Mouse (Mus musculus) liver, embryonic 11.5 days (tissue): ENCODE results near the gene Got1. TPM values are rescaled to one million over a fixed set of nuclear protein-coding genes. Genes with fewer than 3 reads are reported as not detected.

Source experiments
- ATAC-seq: fragments of 200-750 bp; cut with Nextera tagmentation; replicated peaks from 2 replicates; pipeline ENCODE4 v1.8.0; 2017; ENCODE audit warnings: moderate number of reproducible peaks, mild to moderate bottlenecking, moderate TSS enrichment, moderate library complexity; ENCODE audit not compliant: low FRiP score
- DNase-seq: peaks from one replicate; pipeline ENCODE4 v3.0.0-alpha.2; 2017; ENCODE audit warnings: low spot score
- H3K27ac ChIP-seq: fragments of 300-500 bp; sonication (generic); 2 replicates; pipeline ENCODE4 v1.5.1; 2014; ENCODE audit warnings: mild to moderate bottlenecking, low read depth, low read length, control low read depth
- H3K27me3 ChIP-seq: fragments of 300-500 bp; sonication (generic); replicated peaks from 2 replicates; pipeline ENCODE4 v1.6.1; 2014; ENCODE audit warnings: low read length, mixed read lengths; ENCODE audit not compliant: control insufficient read depth, insufficient read depth
- H3K36me3 ChIP-seq: fragments of 300-500 bp; sonication (generic); 2 replicates; pipeline ENCODE4 v1.6.1; 2014; ENCODE audit warnings: mild to moderate bottlenecking, low read length, moderate library complexity, mixed read lengths; ENCODE audit not compliant: control insufficient read depth, insufficient read depth
- H3K4me1 ChIP-seq: fragments of 300-500 bp; sonication (generic); replicated peaks from 2 replicates; pipeline ENCODE4 v1.6.1; 2014; ENCODE audit warnings: low read length, mixed read lengths; ENCODE audit not compliant: control insufficient read depth, insufficient read depth
- H3K4me2 ChIP-seq: fragments of 300-500 bp; sonication (generic); 2 replicates; pipeline ENCODE4 v1.6.1; 2014; ENCODE audit warnings: mild to moderate bottlenecking, control low read depth, moderate library complexity
- H3K4me3 ChIP-seq: fragments of 300-500 bp; sonication (generic); 2 replicates; pipeline ENCODE4 v1.5.1; 2014; ENCODE audit warnings: low read depth, low read length, control low read depth
- H3K9ac ChIP-seq: fragments of 300-500 bp; sonication (generic); 2 replicates; pipeline ENCODE4 v1.6.1; 2014; ENCODE audit warnings: low read depth, low read length, control low read depth
- H3K9me3 ChIP-seq: fragments of 300-500 bp; sonication (generic); 2 replicates; pipeline ENCODE4 v1.6.1; 2016; ENCODE audit warnings: low read length, inconsistent platforms, mixed read lengths; ENCODE audit not compliant: control insufficient read depth
- WGBS: fragments of 180-500 bp; shearing (Covaris S2); extraction: QIAGEN DNeasy Blood & Tissue Kit; methylation state at CpG from one replicate; pipeline ENCODE4 v1.1.7; 2014; 5-methylcytosine and 5-hydroxymethylcytosine counted together
- polyA plus RNA-seq: library from polyadenylated mRNA; unstranded; fragments of >200 nt; fragmentation: Nextera tagmentation; extraction: Ambion mirVana; gene quantifications from 2 replicates; pipeline ENCODE4 v1.2.1, GENCODE M21; 2014

Gene Got1
- polyA plus RNA-seq, 1 experiment from 2014 or later, result 33.7 TPM

GRCm38 (mm10) chr19:43453025-43453424 is 71.4 kb downstream of the Got1 start:
- no peaks in the 10 kb centered on the region; the same call in 1 of the 2 replicates for H3K27me3 ChIP-seq
- no peaks in the 10 kb centered on the region for H3K4me1 ChIP-seq
- no peak for DNase-seq
- H3K4me2 ChIP-seq, result no peak overlapping the region
- no peak overlapping the region for H3K9ac ChIP-seq
- peak overlapping the region; percentile 45; the same call in 1 of the 2 replicates for H3K27ac ChIP-seq
- WGBS, result 37% methylated on average over 4 of the region's 4 CpGs
- no peaks in the 10 kb centered on the region for H3K9me3 ChIP-seq
- no peaks in the 10 kb centered on the region for H3K36me3 ChIP-seq
- H3K4me3 ChIP-seq, result no peak overlapping the region
- ATAC-seq, result peak; percentile 96

GRCm38 (mm10) chr19:43452176-43452575 is 72.2 kb downstream of the Got1 start:
- 83% methylated on average over 5 of the region's 5 CpGs for WGBS
- DNase-seq, result no peak

GRCm38 (mm10) chr19:43451563-43451962 is 72.8 kb downstream of the Got1 start:
- 83% methylated on average over 10 of the region's 10 CpGs for WGBS
- Histone ChIP-seq H3K9ac (no peak overlapping the region), H3K4me2 (no peak overlapping the region), H3K27me3 (no peaks in the 10 kb centered on the region), H3K4me1 (no peaks in the 10 kb centered on the region), H3K4me3 (no peak overlapping the region), H3K9me3 (no peaks in the 10 kb centered on the region), H3K36me3 (no peaks in the 10 kb centered on the region), H3K27ac (no peak overlapping the region)
- DNase-seq (no peak), ATAC-seq (no peak)

More at GRCm38 (mm10) chr19:43452176-43452575, 72.2 kb downstream of the Got1 start:
- H3K27me3 ChIP-seq, result no peaks in the 10 kb centered on the region
- H3K4me3 ChIP-seq, result no peak overlapping the region
- no peak overlapping the region for H3K27ac ChIP-seq
- no peaks in the 10 kb centered on the region for H3K9me3 ChIP-seq
- no peak overlapping the region for H3K9ac ChIP-seq
- no peaks in the 10 kb centered on the region for H3K4me1 ChIP-seq
- H3K36me3 ChIP-seq, result no peaks in the 10 kb centered on the region
- ATAC-seq, result no peak
- H3K4me2 ChIP-seq, result no peak overlapping the region

Other genes with a start within 250 kb of the Got1 start
- 0.05 and 0.35 TPM in 2 replicates for gene Hpse2, start 136.2 kb downstream of the Got1 start, polyA plus RNA-seq
- gene Cnnm1, start 84.2 kb downstream of the Got1 start, polyA plus RNA-seq, result 0.21 and 0.23 TPM in 2 replicates
- 1.2 and 2.3 TPM in 2 replicates for gene Nkx2-3, start 87.7 kb upstream of the Got1 start, polyA plus RNA-seq
- gene Slc25a28, start 150.3 kb upstream of the Got1 start, polyA plus RNA-seq, result 12.2 and 14.0 TPM in 2 replicates
- 8.5 and 9.2 TPM in 2 replicates for gene Entpd7, start 165.1 kb upstream of the Got1 start, polyA plus RNA-seq
- gene Cutc, start 228.4 kb upstream of the Got1 start, polyA plus RNA-seq, result 19.4 and 22.3 TPM in 2 replicates
- gene Cox15, start 228.4 kb upstream of the Got1 start, polyA plus RNA-seq, result 12.3 and 14.0 TPM in 2 replicates